Mouse (Mus musculus): ENCODE data around the gene Peak1. TPM values are rescaled to one million over a fixed set of nuclear protein-coding genes. Genes with fewer than 3 reads are reported as not detected.

Peak1 gene
- total and polyA plus RNA-seq, 3 experiments, result 2.8 to 11.7 TPM; not detected in 1

DNA sequence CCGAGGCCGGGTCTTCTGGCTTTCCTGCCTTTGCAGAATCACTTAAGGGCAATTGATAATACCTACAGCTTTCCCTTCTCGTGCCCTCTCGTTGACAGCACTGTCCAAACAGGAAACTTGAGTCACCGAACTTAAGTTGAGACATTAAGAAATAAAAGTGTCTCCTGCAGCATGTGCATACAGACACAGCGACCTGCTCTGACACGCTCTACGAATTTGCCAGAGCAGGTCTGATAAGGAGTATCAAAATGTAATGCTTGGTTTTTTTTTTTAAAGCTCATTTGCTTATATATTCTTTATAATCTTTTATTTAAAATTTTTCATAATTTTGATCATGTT lies 152.9 kb downstream of the Peak1 start:
- Histone ChIP-seq H3K27me3 (ENCODE audit: control insufficient read depth in 1 of 2, insufficient read depth in 2 of 2, low read length in 2 of 2) (no peaks in the 10 kb centered on the region), H3K27ac (ENCODE audit: control insufficient read depth, low read depth, low read length) (no peak overlapping the region), H3K36me3 (ENCODE audit: control insufficient read depth in 1 of 2, insufficient read depth in 2 of 2, low read length in 2 of 2) (peaks cover 0 to 21% of the 10 kb centered on the region in 2 experiments; a peak in 2 of 4 replicates), H3K9ac (ENCODE audit: control insufficient read depth, low read depth, low read length, poor library complexity, severe bottlenecking) (no peak overlapping the region), H3K9me3 (replicated peaks; ENCODE audit: insufficient read depth, low read length) (no peaks in the 10 kb centered on the region), H3K79me2 (ENCODE audit: control insufficient read depth, insufficient read depth, low read length, poor library complexity) (no peaks in the 10 kb centered on the region), H3K4me1 (ENCODE audit: control insufficient read depth in 1 of 2, insufficient read depth in 2 of 2, low read length in 2 of 2) (peaks cover 11% of the 10 kb centered on the region in 2 experiments), H3K4me3 (ENCODE audit: control insufficient read depth in 1 of 2, insufficient read depth in 1 of 2, low read depth in 2 of 2, low read length in 2 of 2) (no peak overlapping the region)
- TF ChIP-seq RAD21 (IDR thresholded peaks at IDR 0.05; ENCODE audit: low read depth, low read length) (no peak), USF1 (IDR thresholded peaks at IDR 0.05; ENCODE audit: low read depth, low read length) (no peak), EP300 (IDR thresholded peaks at IDR 0.05; ENCODE audit: low read depth in 1 of 2, low read length in 2 of 2) (no peak), MAX (IDR thresholded peaks at IDR 0.05; ENCODE audit: low read length) (no peak), POLR2AphosphoS5 (IDR thresholded peaks at IDR 0.05; ENCODE audit: borderline replicate concordance, low read depth, low read length) (no peak), GABPA (IDR thresholded peaks at IDR 0.05; ENCODE audit: low read depth, low read length) (no peak), SMC3 (IDR thresholded peaks at IDR 0.05; ENCODE audit: low read depth, low read length) (no peak), MYC (IDR thresholded peaks at IDR 0.05; ENCODE audit: low read depth, low read length) (no peak), MYB (IDR thresholded peaks at IDR 0.05; ENCODE audit: low read depth, low read length) (no peak), ZKSCAN1 (IDR thresholded peaks at IDR 0.05; ENCODE audit: low read depth, low read length) (no peak), JUND (IDR thresholded peaks at IDR 0.05; ENCODE audit: low read depth, low read length) (no peak), ZC3H11A (IDR thresholded peaks at IDR 0.05; ENCODE audit: low read depth, low read length) (no peak), E2F4 (IDR thresholded peaks at IDR 0.05; ENCODE audit: borderline replicate concordance, low read depth, low read length) (no peak), USF2 (IDR thresholded peaks at IDR 0.05; ENCODE audit: borderline replicate concordance in 1 of 2, insufficient read depth in 1 of 2, low read depth in 1 of 2, low read length in 2 of 2) (no peak), MXI1 (IDR thresholded peaks at IDR 0.05; ENCODE audit: low read depth, low read length) (no peak), HCFC1 (IDR thresholded peaks at IDR 0.05; ENCODE audit: low read depth, low read length) (no peak), POLR2A (IDR thresholded peaks at IDR 0.05; ENCODE audit: control insufficient read depth in 1 of 2, insufficient read depth in 1 of 2, low read depth in 1 of 2, low read length in 2 of 2, poor library complexity in 1 of 2) (no peak), UBTF (IDR thresholded peaks at IDR 0.05; ENCODE audit: borderline replicate concordance, insufficient read depth, low read depth, low read length) (no peak), TBP (IDR thresholded peaks at IDR 0.05; ENCODE audit: low read depth, low read length) (no peak), ETS1 (IDR thresholded peaks at IDR 0.05; ENCODE audit: low read depth, low read length) (no peak)
- DNase-seq (ENCODE audit: low read depth, low spot score), result no peak

DNA sequence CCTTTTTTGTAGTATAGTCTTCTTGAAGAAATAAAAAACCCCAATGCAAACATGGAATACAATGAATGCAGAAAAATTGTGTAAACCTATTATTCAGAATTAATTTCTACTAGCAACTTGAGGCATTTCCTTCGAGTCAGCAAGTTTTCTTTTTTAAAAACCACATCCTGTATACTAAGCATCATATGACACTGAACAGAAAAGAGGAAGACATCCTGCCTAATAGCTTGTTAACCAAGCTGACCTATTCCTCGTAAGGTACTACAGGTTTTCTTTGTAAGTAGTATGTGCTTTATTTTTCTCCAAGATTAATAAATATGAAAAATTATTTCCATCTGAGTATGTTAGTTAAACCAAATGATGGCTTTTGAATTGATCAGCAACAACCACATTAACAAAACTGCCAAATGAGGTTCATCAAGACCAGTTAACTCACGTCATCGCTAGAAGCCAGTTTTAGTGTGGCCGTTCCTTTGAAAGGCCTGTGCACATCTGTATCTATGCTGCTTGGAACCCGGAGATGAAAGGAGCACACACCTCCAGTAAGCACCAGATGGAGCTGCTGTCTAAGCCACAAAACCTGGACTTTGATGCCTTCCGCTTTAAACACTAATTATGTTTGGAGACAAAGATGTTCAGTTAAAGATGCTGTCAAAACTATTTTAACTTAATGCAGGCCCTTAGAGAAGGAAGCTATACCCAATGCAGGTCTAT lies 153.4 kb downstream of the Peak1 start:
- Histone ChIP-seq H3K36me3 (ENCODE audit: control insufficient read depth in 1 of 2, insufficient read depth in 2 of 2, low read length in 2 of 2) (peaks cover 0 to 21% of the 10 kb centered on the region in 2 experiments; a peak in 2 of 4 replicates), H3K27ac (ENCODE audit: control insufficient read depth, low read depth, low read length) (no peak overlapping the region), H3K4me3 (ENCODE audit: control insufficient read depth in 1 of 2, insufficient read depth in 1 of 2, low read depth in 2 of 2, low read length in 2 of 2) (no peak overlapping the region), H3K27me3 (ENCODE audit: control insufficient read depth in 1 of 2, insufficient read depth in 2 of 2, low read length in 2 of 2) (no peaks in the 10 kb centered on the region), H3K79me2 (ENCODE audit: control insufficient read depth, insufficient read depth, low read length, poor library complexity) (no peaks in the 10 kb centered on the region), H3K9ac (ENCODE audit: control insufficient read depth, low read depth, low read length, poor library complexity, severe bottlenecking) (no peak overlapping the region), H3K9me3 (replicated peaks; ENCODE audit: insufficient read depth, low read length) (no peaks in the 10 kb centered on the region), H3K4me1 (ENCODE audit: control insufficient read depth in 1 of 2, insufficient read depth in 2 of 2, low read length in 2 of 2) (peaks cover 11% of the 10 kb centered on the region in 2 experiments)
- DNase-seq (ENCODE audit: low read depth, low spot score), result peak; percentile 53
- TF ChIP-seq UBTF (IDR thresholded peaks at IDR 0.05; ENCODE audit: borderline replicate concordance, insufficient read depth, low read depth, low read length) (no peak), MYC (IDR thresholded peaks at IDR 0.05; ENCODE audit: low read depth, low read length) (no peak), CHD1 (IDR thresholded peaks at IDR 0.05; ENCODE audit: low read depth, low read length) (no peak), HCFC1 (IDR thresholded peaks at IDR 0.05; ENCODE audit: low read depth, low read length) (no peak), NELFE (IDR thresholded peaks at IDR 0.05; ENCODE audit: low read depth, low read length) (no peak), MAZ (IDR thresholded peaks at IDR 0.05; ENCODE audit: low read depth, low read length) (no peak), ETS1 (IDR thresholded peaks at IDR 0.05; ENCODE audit: low read depth, low read length) (peak; percentile 48; the same call in 1 of the 2 replicates), USF1 (IDR thresholded peaks at IDR 0.05; ENCODE audit: low read depth, low read length) (peak; percentile 70), BHLHE40 (IDR thresholded peaks at IDR 0.05; ENCODE audit: borderline replicate concordance, low read depth, low read length) (no peak), KAT2A (conservative IDR thresholded peaks at IDR 0.05; ENCODE audit: low read depth, low read length) (no peak), POLR2A (IDR thresholded peaks at IDR 0.05; ENCODE audit: control insufficient read depth in 1 of 2, insufficient read depth in 1 of 2, low read depth in 1 of 2, low read length in 2 of 2, poor library complexity in 1 of 2) (no peak), TBP (IDR thresholded peaks at IDR 0.05; ENCODE audit: low read depth, low read length) (no peak), NRF1 (IDR thresholded peaks at IDR 0.05; ENCODE audit: insufficient read depth, low read depth, low read length, poor library complexity, severe bottlenecking) (no peak), SMC3 (IDR thresholded peaks at IDR 0.05; ENCODE audit: low read depth, low read length) (peak; percentile 34), TAL1 (IDR thresholded peaks at IDR 0.05; ENCODE audit: low read length) (no peak), EP300 (IDR thresholded peaks at IDR 0.05; ENCODE audit: low read depth in 1 of 2, low read length in 2 of 2) (peak in 1 of 2 experiments; percentile 39; a peak in 1 of 4 replicates), MAX (IDR thresholded peaks at IDR 0.05; ENCODE audit: low read length) (no peak), CTCF (IDR thresholded peaks at IDR 0.05 in 2 of 3, conservative IDR thresholded peaks at IDR 0.05 in 1 of 3; ENCODE audit: control insufficient read depth in 1 of 3, insufficient read depth in 1 of 3, low read depth in 2 of 3, low read length in 3 of 3, poor library complexity in 1 of 3, severe bottlenecking in 1 of 3) (peak in 2 of 3 experiments; percentile 18 to 36; a peak in 2 of 6 replicates), RAD21 (IDR thresholded peaks at IDR 0.05; ENCODE audit: low read depth, low read length) (peak; percentile 41)

All from MEL (cell line).